Comparison of ENCODE assay signal across 8 mouse cellular contexts in the genomic region with DNA sequence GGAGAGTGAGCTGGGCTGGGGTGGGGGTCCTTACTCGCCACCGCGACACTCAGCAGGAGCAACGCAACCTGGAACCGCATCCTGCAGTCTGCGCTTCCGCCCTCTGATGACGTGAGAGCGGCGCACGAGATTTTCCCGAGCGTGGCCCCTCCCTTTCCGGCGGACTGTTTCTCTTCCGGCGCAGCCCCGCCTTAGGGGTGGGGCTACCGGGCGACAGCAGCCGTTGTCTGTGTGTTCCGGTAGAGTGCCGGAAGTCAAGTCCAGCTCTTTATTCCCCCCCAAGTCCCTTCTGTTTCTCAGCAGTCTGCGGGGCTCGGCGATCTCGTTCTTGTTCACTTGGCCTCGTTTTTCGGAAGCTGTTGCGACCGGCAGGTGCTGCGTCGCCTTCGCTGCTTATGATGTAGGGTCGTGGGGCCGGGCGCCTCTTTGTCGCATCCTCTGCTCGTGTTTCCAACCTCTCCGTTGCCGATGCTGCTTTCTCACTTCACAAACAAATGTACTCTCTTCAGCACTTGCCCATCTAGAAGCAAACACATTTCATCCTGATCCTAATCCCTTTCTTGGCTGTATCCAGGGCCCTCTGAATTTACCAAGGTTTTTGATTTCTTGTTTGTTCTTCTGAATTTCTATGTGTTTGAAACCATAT. TPM values are rescaled to one million over a fixed set of nuclear protein-coding genes. Genes with fewer than 3 reads are reported as not detected.
DNase-seq lines count a peak whose midpoint lies in the region; ATAC-seq and TF ChIP-seq lines count a peak whose summit lies in the region.

A gene (minus strand): TSS at position 358 of the 646 bp plus-strand sequence.

- no peaks in the 10 kb centered on the region for H3K27me3 ChIP-seq in C2C12 (ENCODE audit: control insufficient read depth, insufficient read depth, insufficient read length)
- H3K27me3 ChIP-seq in erythroblast, embryonic 14.5 days (ENCODE audit: control insufficient read depth), result 0 out of 2 replicates have a peak, but pooled peaks cover 2% of the 10 kb centered on the region
- no peaks in the 10 kb centered on the region for H3K27me3 ChIP-seq in heart, embryonic 12.5 days (replicated peaks)
- no peaks in the 10 kb centered on the region for H3K27me3 ChIP-seq in kidney, postnatal 0 days (ENCODE audit: insufficient read depth, low read length)
- H3K27me3 ChIP-seq in liver, embryonic 11.5 days (replicated peaks; ENCODE audit: control insufficient read depth, insufficient read depth, low read length), result no peaks in the 10 kb centered on the region
- H3K27me3 ChIP-seq in stomach, embryonic 14.5 days (ENCODE audit: control insufficient read depth, insufficient read depth, low read length), result no peaks in the 10 kb centered on the region

- peak; percentile 81; the same call in 1 of the 2 replicates for TF ChIP-seq POLR2A in brain, embryonic 14.5 days (IDR thresholded peaks at IDR 0.05; ENCODE audit: borderline replicate concordance, extremely low read depth, insufficient read depth, insufficient read length, poor library complexity, severe bottlenecking)

- peak; percentile 95 for ATAC-seq in heart, embryonic 12.5 days (ENCODE audit: insufficient number of reproducible peaks, low FRiP score)
- ATAC-seq in kidney, postnatal 0 days (replicated peaks; ENCODE audit: low FRiP score, low read depth), result peak; percentile 95
- ATAC-seq in liver, embryonic 11.5 days (replicated peaks; ENCODE audit: low FRiP score), result peak; percentile 93
- ATAC-seq in stomach, embryonic 14.5 days (ENCODE audit: insufficient number of reproducible peaks, insufficient read depth, low FRiP score, low read depth), result peak; percentile 93

- H3K27ac ChIP-seq in heart, embryonic 12.5 days (ENCODE audit: poor library complexity, severe bottlenecking), result peak within 1 kb of the TSS; percentile 88
- peak within 1 kb of the TSS; percentile 95 for H3K27ac ChIP-seq in kidney, postnatal 0 days
- H3K27ac ChIP-seq in liver, embryonic 11.5 days (ENCODE audit: low read depth, low read length), result peak within 1 kb of the TSS; percentile 66
- peak within 1 kb of the TSS; percentile 78 for H3K27ac ChIP-seq in stomach, embryonic 14.5 days (ENCODE audit: low read length)

- peak within 1 kb of the TSS; percentile 99 for H3ac ChIP-seq in C2C12 (ENCODE audit: control insufficient read depth, insufficient read length, low read depth)

- H3K4me2 ChIP-seq in heart, embryonic 12.5 days, result peak within 1 kb of the TSS; percentile 96
- peak within 1 kb of the TSS; percentile 82 for H3K4me2 ChIP-seq in kidney, postnatal 0 days (ENCODE audit: low read length)
- H3K4me2 ChIP-seq in liver, embryonic 11.5 days, result peak within 1 kb of the TSS; percentile 97
- peak within 1 kb of the TSS; percentile 94 for H3K4me2 ChIP-seq in stomach, embryonic 14.5 days (replicated peaks; ENCODE audit: low read depth, low read length)

- no peaks in the 10 kb centered on the region for H3K9me3 ChIP-seq in erythroblast, embryonic 14.5 days (ENCODE audit: control insufficient read depth, low read length)
- no peaks in the 10 kb centered on the region for H3K9me3 ChIP-seq in heart, embryonic 12.5 days (replicated peaks)
- no peaks in the 10 kb centered on the region for H3K9me3 ChIP-seq in kidney, postnatal 0 days (replicated peaks; ENCODE audit: low read length)
- no peaks in the 10 kb centered on the region for H3K9me3 ChIP-seq in liver, embryonic 11.5 days (ENCODE audit: control insufficient read depth, low read length)
- no peaks in the 10 kb centered on the region for H3K9me3 ChIP-seq in stomach, embryonic 14.5 days (ENCODE audit: control insufficient read depth, low read depth, low read length)

- WGBS in heart, embryonic 12.5 days, result under 1% methylated on average over 41 of the region's 41 CpGs
- WGBS in kidney, postnatal 0 days, result under 1% methylated on average over 41 of the region's 41 CpGs
- WGBS in liver, embryonic 11.5 days, result under 1% methylated on average over 41 of the region's 41 CpGs
- under 1% methylated on average over 39 of the region's 41 CpGs for WGBS in stomach, embryonic 14.5 days

- peaks cover 38% of the 10 kb centered on the region for H3K4me1 ChIP-seq in erythroblast, embryonic 14.5 days (ENCODE audit: control insufficient read depth)
- peaks cover 26% of the 10 kb centered on the region for H3K4me1 ChIP-seq in heart, embryonic 12.5 days (replicated peaks)
- peaks cover 14% of the 10 kb centered on the region for H3K4me1 ChIP-seq in kidney, postnatal 0 days (replicated peaks; ENCODE audit: insufficient read depth, low read length)
- peaks cover 30% of the 10 kb centered on the region for H3K4me1 ChIP-seq in liver, embryonic 11.5 days (replicated peaks; ENCODE audit: control insufficient read depth, insufficient read depth, low read length)
- peaks cover 26% of the 10 kb centered on the region for H3K4me1 ChIP-seq in stomach, embryonic 14.5 days (ENCODE audit: control insufficient read depth, insufficient read depth, low read length)

- peak within 1 kb of the TSS; percentile 95 for H3K4me3 ChIP-seq in C2C12 (ENCODE audit: insufficient read depth, poor library complexity, severe bottlenecking)
- H3K4me3 ChIP-seq in erythroblast, embryonic 14.5 days (replicated peaks), result peak within 1 kb of the TSS; percentile 85
- peak within 1 kb of the TSS; percentile 89 for H3K4me3 ChIP-seq in heart, embryonic 12.5 days
- H3K4me3 ChIP-seq in kidney, postnatal 0 days (replicated peaks; ENCODE audit: low read depth, low read length), result peak within 1 kb of the TSS; percentile 81
- H3K4me3 ChIP-seq in liver, embryonic 11.5 days (ENCODE audit: low read depth, low read length), result peak within 1 kb of the TSS; percentile 90
- H3K4me3 ChIP-seq in stomach, embryonic 14.5 days (ENCODE audit: low read depth, low read length), result peak within 1 kb of the TSS; percentile 88

- peaks cover 21% of the 10 kb centered on the region for H3K36me3 ChIP-seq in C2C12 (ENCODE audit: control insufficient read depth, insufficient read depth)
- peaks cover 25% of the 10 kb centered on the region for H3K36me3 ChIP-seq in erythroblast, embryonic 14.5 days (ENCODE audit: control insufficient read depth)
- H3K36me3 ChIP-seq in heart, embryonic 12.5 days, result peaks cover 20% of the 10 kb centered on the region
- H3K36me3 ChIP-seq in kidney, postnatal 0 days (ENCODE audit: insufficient read depth, low read length), result peaks cover 13% of the 10 kb centered on the region
- peaks cover 6% of the 10 kb centered on the region for H3K36me3 ChIP-seq in liver, embryonic 11.5 days (ENCODE audit: control insufficient read depth, insufficient read depth, low read length)
- H3K36me3 ChIP-seq in stomach, embryonic 14.5 days (ENCODE audit: control insufficient read depth, insufficient read depth, low read length), result peaks cover 3% of the 10 kb centered on the region

- peaks cover 22% of the 10 kb centered on the region for H3K79me3 ChIP-seq in C2C12 (ENCODE audit: low read depth)

- H3K9ac ChIP-seq in heart, embryonic 12.5 days, result peak within 1 kb of the TSS; percentile 83
- peak within 1 kb of the TSS; percentile 74 for H3K9ac ChIP-seq in kidney, postnatal 0 days (ENCODE audit: low read depth, low read length)
- H3K9ac ChIP-seq in liver, embryonic 11.5 days (ENCODE audit: low read depth, low read length), result peak within 1 kb of the TSS; percentile 80
- peak within 1 kb of the TSS; percentile 63 for H3K9ac ChIP-seq in stomach, embryonic 14.5 days (replicated peaks; ENCODE audit: low read depth, low read length)

- no peak for TF ChIP-seq CTCF in C2C12 (IDR thresholded peaks at IDR 0.05; ENCODE audit: control insufficient read depth, insufficient read depth, insufficient read length)
- TF ChIP-seq CTCF in brain, embryonic 14.5 days (IDR thresholded peaks at IDR 0.05; ENCODE audit: borderline replicate concordance, extremely low read depth, insufficient read depth, insufficient read length), result no peak
- TF ChIP-seq CTCF in kidney, postnatal 0 days (IDR thresholded peaks at IDR 0.05; ENCODE audit: low read depth), result no peak

- H3K79me2 ChIP-seq in C2C12 (ENCODE audit: control insufficient read depth, insufficient read depth), result peaks cover 41% of the 10 kb centered on the region

- peak; percentile 98 for DNase-seq in brain, embryonic 14.5 days (ENCODE audit: low read depth)
- peak; percentile 98 for DNase-seq in kidney, postnatal 0 days (ENCODE audit: low spot score)
- DNase-seq in liver, embryonic 11.5 days (ENCODE audit: low spot score), result peak; percentile 92
- peak; percentile 98 for DNase-seq in naive thymus-derived CD4-positive, alpha-beta T cell, adult 2 months (ENCODE audit: low read depth)

TF ChIP-seq in C2C12, 6 proteins besides CTCF, POLR2A, EP300 and RAD21:
- no peak for TF ChIP-seq MAX (IDR thresholded peaks at IDR 0.05)
- no peak for TF ChIP-seq USF1 (IDR thresholded peaks at IDR 0.05; ENCODE audit: low read depth)
- TF ChIP-seq MYOG (IDR thresholded peaks at IDR 0.05; ENCODE audit: control insufficient read depth, extremely low read depth, insufficient read length), result no peak
- no peak for TF ChIP-seq MYOD1 (IDR thresholded peaks at IDR 0.05; ENCODE audit: control insufficient read depth, insufficient read length, low read depth)
- no peak for TF ChIP-seq FOSL1 (IDR thresholded peaks at IDR 0.05; ENCODE audit: insufficient read depth, low read length, poor library complexity, severe bottlenecking)
- no peak for TF ChIP-seq CEBPB (IDR thresholded peaks at IDR 0.05; ENCODE audit: low read depth)

RNA-seq across cellular contexts. Expression of the gene that starts here (rescaled TPM):
- polyA plus RNA-seq in C2C12 (2012; fragmentation: generic; extraction: Trizol), result 10.2 TPM
- polyA plus RNA-seq in brain, embryonic 14.5 days (2012; rRNA removed), result 26.0 and 29.5 TPM in 2 replicates
- 0.10 and 0.11 TPM in 2 replicates for polyA plus RNA-seq in erythroblast, embryonic 14.5 days (2012)
- 27.5 and 27.9 TPM in 2 replicates for polyA plus RNA-seq in heart, embryonic 12.5 days (2016; fragmentation: Nextera tagmentation; extraction: Ambion mirVana)
- 42.3 and 44.2 TPM in 2 replicates for polyA plus RNA-seq in kidney, postnatal 0 days (2015; fragmentation: Nextera tagmentation; extraction: Ambion mirVana)
- 28.4 and 30.3 TPM in 2 replicates for polyA plus RNA-seq in liver, embryonic 11.5 days (2014; fragmentation: Nextera tagmentation; extraction: Ambion mirVana)
- 38.9 and 39.3 TPM in 2 replicates for polyA plus RNA-seq in stomach, embryonic 14.5 days (2014; fragmentation: Nextera tagmentation; extraction: Ambion mirVana)

Comparison
In these comparisons a context has a peak if more than half of its experiments do, and no peak if none do; other contexts are left out.
1. Peak in every context shown above with its lines: DNase-seq, ATAC-seq, H3K4me3 ChIP-seq and H3K27ac ChIP-seq.
2. RNA of the gene that starts here (polyA plus RNA-seq): 42.3 to 44.2 TPM in kidney, postnatal 0 days, 38.9 to 39.3 TPM in stomach, embryonic 14.5 days, 28.4 to 30.3 TPM in liver, embryonic 11.5 days, 26.0 to 29.5 TPM in brain, embryonic 14.5 days, 27.5 to 27.9 TPM in heart, embryonic 12.5 days and 10.2 TPM in C2C12 (single experiment); 0.10 to 0.11 TPM in erythroblast, embryonic 14.5 days; every median in the first group is over 10 times any median in the second.